Mouse (Mus musculus): ENCODE data around the gene Hoxd1. TPM values are rescaled to one million over a fixed set of nuclear protein-coding genes. Genes with fewer than 3 reads are reported as not detected.

The Hoxd1 gene
- total and polyA plus RNA-seq, 2 experiments from 2014 or later, result not detected

DNA sequence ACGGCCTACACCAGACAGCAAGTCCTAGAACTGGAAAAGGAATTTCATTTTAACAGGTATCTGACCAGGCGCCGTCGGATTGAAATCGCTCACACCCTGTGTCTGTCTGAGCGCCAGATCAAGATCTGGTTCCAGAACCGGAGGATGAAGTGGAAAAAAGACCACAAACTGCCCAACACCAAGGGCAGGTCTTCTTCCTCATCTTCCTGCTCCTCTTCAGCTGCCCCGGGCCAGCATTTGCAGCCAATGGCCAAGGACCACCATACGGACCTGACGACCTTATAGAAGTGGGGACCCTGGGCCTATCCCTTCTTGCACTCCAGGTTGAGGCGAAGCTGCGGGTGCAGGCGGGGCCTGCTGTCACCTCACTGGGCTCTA lies 34.5 kb upstream of the Hoxd1 start:
- WGBS, result 21% methylated on average over 13 of the region's 13 CpGs
- DNase-seq (ENCODE audit: low spot score) (no peak), ATAC-seq (ENCODE audit: insufficient read depth, low read depth) (no peak)
- no peak for TF ChIP-seq CTCF (IDR thresholded peaks at IDR 0.05; ENCODE audit: low read depth)
- no peak for TF ChIP-seq EP300 (IDR thresholded peaks at IDR 0.05; ENCODE audit: low read depth)
- Histone ChIP-seq H3K4me1 (ENCODE audit: control insufficient read depth, insufficient read depth) (no peaks in the 10 kb centered on the region), H3K4me3 (ENCODE audit: low read depth, low read length) (no peak overlapping the region), H3K27me3 (ENCODE audit: control insufficient read depth, insufficient read depth, low read length) (peaks cover 98% of the 10 kb centered on the region), H3K9ac (replicated peaks; ENCODE audit: low read depth, low read length) (no peak overlapping the region), H3K4me2 (ENCODE audit: low read depth, low read length) (no peak overlapping the region), H3K36me3 (replicated peaks; ENCODE audit: control insufficient read depth, insufficient read depth, low read length) (no peaks in the 10 kb centered on the region), H3K27ac (ENCODE audit: low read depth) (no peak overlapping the region), H3K9me3 (replicated peaks; ENCODE audit: control insufficient read depth, low read length) (no peaks in the 10 kb centered on the region)

DNA sequence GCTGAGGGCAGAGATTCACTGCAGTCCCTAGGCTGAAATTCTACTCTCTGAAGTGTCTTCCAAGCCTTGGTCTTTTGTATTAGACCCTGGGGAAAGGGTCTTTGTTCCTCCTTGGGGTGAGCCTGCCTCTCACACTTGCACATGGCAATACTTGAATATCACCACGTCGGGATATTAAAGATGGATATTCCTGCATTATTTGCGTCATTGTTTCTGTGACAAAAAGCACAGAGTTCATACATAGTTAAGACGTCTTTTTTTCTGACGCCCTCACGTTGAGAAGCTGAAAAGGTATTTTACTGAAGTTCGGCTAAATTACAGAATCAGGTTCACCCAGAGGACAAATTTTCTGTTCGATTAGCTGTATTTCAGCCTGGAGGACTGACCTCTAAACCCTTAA lies 32.4 kb upstream of the Hoxd1 start:
- DNase-seq (ENCODE audit: low spot score), result no peak
- H3K9ac ChIP-seq (replicated peaks; ENCODE audit: low read depth, low read length), result no peak overlapping the region
- no peak overlapping the region for H3K4me2 ChIP-seq (ENCODE audit: low read depth, low read length)
- peaks cover 98% of the 10 kb centered on the region for H3K27me3 ChIP-seq (ENCODE audit: control insufficient read depth, insufficient read depth, low read length)
- ATAC-seq (ENCODE audit: insufficient read depth, low read depth), result no peak
- no peaks in the 10 kb centered on the region for H3K36me3 ChIP-seq (replicated peaks; ENCODE audit: control insufficient read depth, insufficient read depth, low read length)
- no peaks in the 10 kb centered on the region for H3K9me3 ChIP-seq (replicated peaks; ENCODE audit: control insufficient read depth, low read length)
- no peaks in the 10 kb centered on the region for H3K4me1 ChIP-seq (ENCODE audit: control insufficient read depth, insufficient read depth)
- no peak overlapping the region for H3K4me3 ChIP-seq (ENCODE audit: low read depth, low read length)
- 13% methylated on average over 8 of the region's 8 CpGs for WGBS
- no peak for TF ChIP-seq EP300 (IDR thresholded peaks at IDR 0.05; ENCODE audit: low read depth)
- no peak overlapping the region for H3K27ac ChIP-seq (ENCODE audit: low read depth)

DNA sequence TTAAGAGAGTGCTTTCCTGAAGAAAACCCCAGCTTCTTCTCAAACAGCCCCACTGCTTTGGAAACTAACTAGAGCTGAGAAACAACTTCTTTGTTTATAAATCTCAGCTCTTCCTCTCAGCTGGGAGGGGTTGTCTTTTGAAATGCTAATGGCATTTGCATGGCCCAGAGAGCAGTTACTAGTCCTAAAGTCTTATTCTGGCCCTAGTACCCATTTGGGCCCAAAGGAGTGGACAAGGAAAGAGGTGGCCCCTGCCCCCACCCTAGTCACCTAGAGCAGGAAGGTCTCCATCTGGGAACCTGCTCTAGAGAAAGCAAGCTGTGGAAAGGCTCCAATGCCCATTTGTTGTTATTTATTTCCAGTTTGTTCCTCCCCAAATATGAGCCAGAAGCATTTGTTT lies 31.7 kb upstream of the Hoxd1 start:
- Histone ChIP-seq H3K4me2 (ENCODE audit: low read depth, low read length) (no peak overlapping the region), H3K27me3 (ENCODE audit: control insufficient read depth, insufficient read depth, low read length) (peaks cover 98% of the 10 kb centered on the region), H3K9me3 (replicated peaks; ENCODE audit: control insufficient read depth, low read length) (no peaks in the 10 kb centered on the region), H3K4me3 (ENCODE audit: low read depth, low read length) (no peak overlapping the region), H3K4me1 (ENCODE audit: control insufficient read depth, insufficient read depth) (no peaks in the 10 kb centered on the region), H3K9ac (replicated peaks; ENCODE audit: low read depth, low read length) (no peak overlapping the region), H3K27ac (ENCODE audit: low read depth) (no peak overlapping the region), H3K36me3 (replicated peaks; ENCODE audit: control insufficient read depth, insufficient read depth, low read length) (no peaks in the 10 kb centered on the region)
- DNase-seq (ENCODE audit: low spot score) (no peak), ATAC-seq (ENCODE audit: insufficient read depth, low read depth) (no peak)
- TF ChIP-seq CTCF (IDR thresholded peaks at IDR 0.05; ENCODE audit: low read depth), result no peak
- no peak for TF ChIP-seq EP300 (IDR thresholded peaks at IDR 0.05; ENCODE audit: low read depth)

- no peaks in the 10 kb centered on the region for H3K36me3 ChIP-seq (replicated peaks; ENCODE audit: control insufficient read depth, insufficient read depth, low read length)
- H3K4me3 ChIP-seq (ENCODE audit: low read depth, low read length), result no peak overlapping the region
- no peak for ATAC-seq (ENCODE audit: insufficient read depth, low read depth)
- H3K4me1 ChIP-seq (ENCODE audit: control insufficient read depth, insufficient read depth), result no peaks in the 10 kb centered on the region
- no peak overlapping the region for H3K9ac ChIP-seq (replicated peaks; ENCODE audit: low read depth, low read length)
- no peak for TF ChIP-seq CTCF (IDR thresholded peaks at IDR 0.05; ENCODE audit: low read depth)
- H3K27ac ChIP-seq (ENCODE audit: low read depth), result no peak overlapping the region
- no peak overlapping the region for H3K4me2 ChIP-seq (ENCODE audit: low read depth, low read length)
- no peaks in the 10 kb centered on the region for H3K9me3 ChIP-seq (replicated peaks; ENCODE audit: control insufficient read depth, low read length)
- WGBS, result 13% methylated on average over 9 of the region's 9 CpGs
- no peak for DNase-seq (ENCODE audit: low spot score)
- H3K27me3 ChIP-seq (ENCODE audit: control insufficient read depth, insufficient read depth, low read length), result peaks cover 98% of the 10 kb centered on the region
Measured at GRCm38 (mm10) chr2:74731799-74732512, 30.8 kb upstream of the Hoxd1 start.

GRCm38 (mm10) chr2:74732513-74733316 lies 30.1 kb upstream of the Hoxd1 start:
- Histone ChIP-seq H3K36me3 (replicated peaks; ENCODE audit: control insufficient read depth, insufficient read depth, low read length) (no peaks in the 10 kb centered on the region), H3K4me3 (ENCODE audit: low read depth, low read length) (peak overlapping the region; percentile 25), H3K9me3 (replicated peaks; ENCODE audit: control insufficient read depth, low read length) (no peaks in the 10 kb centered on the region), H3K27me3 (ENCODE audit: control insufficient read depth, insufficient read depth, low read length) (peaks cover 98% of the 10 kb centered on the region), H3K4me1 (ENCODE audit: control insufficient read depth, insufficient read depth) (no peaks in the 10 kb centered on the region), H3K9ac (replicated peaks; ENCODE audit: low read depth, low read length) (no peak overlapping the region), H3K27ac (ENCODE audit: low read depth) (no peak overlapping the region), H3K4me2 (ENCODE audit: low read depth, low read length) (peak overlapping the region; percentile 23; the same call in 1 of the 2 replicates)
- DNase-seq (ENCODE audit: low spot score), result no peak
- WGBS, result 3% methylated on average over 52 of the region's 52 CpGs
- no peak for TF ChIP-seq CTCF (IDR thresholded peaks at IDR 0.05; ENCODE audit: low read depth)
- ATAC-seq (ENCODE audit: insufficient read depth, low read depth), result no peak
